Mouse (Mus musculus): ENCODE data around the gene Slitrk3. TPM values are rescaled to one million over a fixed set of nuclear protein-coding genes. Genes with fewer than 3 reads are reported as not detected.

The Slitrk3 gene
- total and polyA plus RNA-seq, 2 experiments from 2014 or later: 23.0 to 31.9 TPM

- Histone ChIP-seq H3K4me3 (ENCODE audit: low read depth, low read length) (no peak overlapping the region), H3K4me1 (ENCODE audit: insufficient read depth, low read length) (no peaks in the 10 kb centered on the region), H3K9me3 (ENCODE audit: low read length) (no peaks in the 10 kb centered on the region), H3K4me2 (ENCODE audit: low read depth, low read length, poor library complexity, severe bottlenecking) (no peak overlapping the region), H3K27ac (ENCODE audit: low read depth, low read length) (no peak overlapping the region), H3K36me3 (ENCODE audit: insufficient read depth, low read length) (no peaks in the 10 kb centered on the region), H3K9ac (replicated peaks; ENCODE audit: low read length, poor library complexity, severe bottlenecking) (no peak overlapping the region), H3K27me3 (ENCODE audit: insufficient read depth, low read length) (no peaks in the 10 kb centered on the region)
- ATAC-seq (ENCODE audit: low FRiP score): no peak
- DNase-seq (ENCODE audit: low spot score): no peak
- 11% methylated on average over 6 of the region's 6 CpGs for WGBS
- TF ChIP-seq CTCF (IDR thresholded peaks at IDR 0.05): no peak
Observed at GRCm38 (mm10) chr3:73006045-73006444, 51.6 kb downstream of the Slitrk3 start.

- Histone ChIP-seq H3K27me3 (ENCODE audit: insufficient read depth, low read length) (no peaks in the 10 kb centered on the region), H3K4me3 (ENCODE audit: low read depth, low read length) (no peak overlapping the region), H3K4me2 (ENCODE audit: low read depth, low read length, poor library complexity, severe bottlenecking) (no peak overlapping the region), H3K27ac (ENCODE audit: low read depth, low read length) (no peak overlapping the region), H3K9ac (replicated peaks; ENCODE audit: low read length, poor library complexity, severe bottlenecking) (no peak overlapping the region), H3K9me3 (ENCODE audit: low read length) (no peaks in the 10 kb centered on the region), H3K4me1 (ENCODE audit: insufficient read depth, low read length) (no peaks in the 10 kb centered on the region), H3K36me3 (ENCODE audit: insufficient read depth, low read length) (no peaks in the 10 kb centered on the region)
- ATAC-seq (ENCODE audit: low FRiP score): no peak
- TF ChIP-seq CTCF (IDR thresholded peaks at IDR 0.05): no peak
- 94% methylated on average over 4 of the region's 4 CpGs for WGBS
- DNase-seq (ENCODE audit: low spot score): no peak
Observed at GRCm38 (mm10) chr3:73002933-73003696, 54.5 kb downstream of the Slitrk3 start.

GRCm38 (mm10) chr3:72997517-72997916 lies 60.1 kb downstream of the Slitrk3 start:
- H3K36me3 ChIP-seq (ENCODE audit: insufficient read depth, low read length): no peaks in the 10 kb centered on the region
- no peak overlapping the region for H3K4me2 ChIP-seq (ENCODE audit: low read depth, low read length, poor library complexity, severe bottlenecking)
- 78% methylated on average over 4 of the region's 4 CpGs for WGBS
- DNase-seq (ENCODE audit: low spot score) (no peak), ATAC-seq (ENCODE audit: low FRiP score) (no peak)
- no peak for TF ChIP-seq CTCF (IDR thresholded peaks at IDR 0.05)
- H3K27me3 ChIP-seq (ENCODE audit: insufficient read depth, low read length): no peaks in the 10 kb centered on the region
- no peak overlapping the region for H3K9ac ChIP-seq (replicated peaks; ENCODE audit: low read length, poor library complexity, severe bottlenecking)
- no peak overlapping the region for H3K27ac ChIP-seq (ENCODE audit: low read depth, low read length)
- no peaks in the 10 kb centered on the region for H3K4me1 ChIP-seq (ENCODE audit: insufficient read depth, low read length)
- H3K4me3 ChIP-seq (ENCODE audit: low read depth, low read length): no peak overlapping the region
- H3K9me3 ChIP-seq (ENCODE audit: low read length): no peaks in the 10 kb centered on the region

Other genes with a start within 250 kb of the Slitrk3 start
- gene Sis, start 89.9 kb downstream of the Slitrk3 start, total RNA-seq (2014; rRNA removed): 0.09 TPM in 1 of 2 replicates, not detected in the other
- 0.07 TPM in 1 of 2 replicates, not detected in the other for gene Sis, start 89.9 kb downstream of the Slitrk3 start, polyA plus RNA-seq (2015; fragmentation: Nextera tagmentation; extraction: Ambion mirVana)